ENCODE assay signal across 13 mouse cellular contexts in genomic region chr10:99458047-99458446, GRCm38 (mm10).
DNase-seq lines count a peak whose midpoint lies in the region; ATAC-seq and TF ChIP-seq lines count a peak whose summit lies in the region.
"Had no signal": no experiment of that assay in that cellular context is flagged by ENCODE, and none has a peak within 500 bp of the region (broad histone marks: within the 10 kb centered on the region; RNA-seq: fewer than 3 reads in every experiment).

No protein-coding gene starts in this region.

- H3K27ac ChIP-seq in heart, adult 2 months: peak overlapping the region; percentile 10
- no peak overlapping the region; the same call in 1 of the 2 replicates for H3K27ac ChIP-seq in lung, postnatal 0 days (ENCODE audit: low read length)
- H3K27ac ChIP-seq: midbrain, embryonic 15.5 days; neural tube, embryonic 15.5 days had no signal

- TF ChIP-seq EP300 in heart, adult 2 months (IDR thresholded peaks at IDR 0.05; ENCODE audit: insufficient read depth, low read depth, low read length): peak; percentile 64; the same call in 1 of the 2 replicates
- TF ChIP-seq EP300 in lung, postnatal 0 days (IDR thresholded peaks at IDR 0.05): peak; percentile 82

- H3K9me3 ChIP-seq in lung, postnatal 0 days (ENCODE audit: low read length): no peaks in the 10 kb centered on the region
- H3K9me3 ChIP-seq: midbrain, embryonic 15.5 days; neural tube, embryonic 15.5 days had no signal

- H3K4me3 ChIP-seq in heart, adult 2 months: no peak overlapping the region
- H3K4me3 ChIP-seq in lung, postnatal 0 days (ENCODE audit: low read depth, low read length): no peak overlapping the region
- H3K4me3 ChIP-seq: midbrain, embryonic 15.5 days; neural tube, embryonic 15.5 days had no signal

- no peak for TF ChIP-seq CTCF in heart, adult 2 months (IDR thresholded peaks at IDR 0.05)
- TF ChIP-seq CTCF in lung, postnatal 0 days (IDR thresholded peaks at IDR 0.05): no peak

- H3K9ac ChIP-seq in heart, adult 2 months (ENCODE audit: low read depth, low read length): no peak overlapping the region
- H3K9ac ChIP-seq in lung, postnatal 0 days (replicated peaks; ENCODE audit: low read depth): no peak overlapping the region
- H3K9ac ChIP-seq: midbrain, embryonic 15.5 days; neural tube, embryonic 15.5 days had no signal

- WGBS in heart, adult 2 months: 37% methylated on average over 3 of the region's 3 CpGs
- 42% methylated on average over 3 of the region's 3 CpGs for WGBS in lung, postnatal 0 days

- no peak for DNase-seq in heart, adult 2 months
- DNase-seq in heart, postnatal 4 days: no peak
- peak; percentile 53 for DNase-seq in lung, postnatal 0 days (ENCODE audit: low spot score)
- no peak for DNase-seq in lung, adult 18-20 months
- DNase-seq in kidney, postnatal 14 days: peak; percentile 61
- no peak for DNase-seq in ovary, postnatal 36 days (ENCODE audit: low spot score)
- DNase-seq in cerebellum, adult 11 months: no peak
- DNase-seq: cerebellum, adult 9-11 months; right cerebral cortex, postnatal 14 days had no signal

- intact Hi-C loops in heart, adult 2 months (cut with DNase I): loop anchor here (2.0 to 5.0 kb wide), 2 partner anchors 15 to 171 kb away; no protein-coding TSS in a partner anchor

- H3K4me1 ChIP-seq in heart, adult 2 months (ENCODE audit: control insufficient read depth, insufficient read depth, low read length): peaks cover 10% of the 10 kb centered on the region
- no peaks in the 10 kb centered on the region; the same call in 1 of the 2 replicates for H3K4me1 ChIP-seq in lung, postnatal 0 days (ENCODE audit: insufficient read depth, low read depth, low read length)

- peak; percentile 51; the same call in 1 of the 2 replicates for ATAC-seq in lung, postnatal 0 days
- ATAC-seq: midbrain, embryonic 15.5 days; Patski had no signal

- H3K27me3 ChIP-seq in heart, adult 2 months (ENCODE audit: control insufficient read depth, insufficient read depth, low read length): no peaks in the 10 kb centered on the region
- no peaks in the 10 kb centered on the region for H3K27me3 ChIP-seq in lung, postnatal 0 days (replicated peaks; ENCODE audit: insufficient read depth, low read length)
- H3K27me3 ChIP-seq: CH12.LX; midbrain, embryonic 15.5 days; neural tube, embryonic 15.5 days; Patski had no signal

- H3K79me2 ChIP-seq in heart, adult 2 months (replicated peaks; ENCODE audit: control insufficient read depth, insufficient read depth, low read length): no peaks in the 10 kb centered on the region

- H3K36me3 ChIP-seq in heart, adult 2 months (ENCODE audit: control insufficient read depth, insufficient read depth, low read length): peaks cover 2% of the 10 kb centered on the region; the same call in 1 of the 2 replicates
- no peaks in the 10 kb centered on the region for H3K36me3 ChIP-seq in lung, postnatal 0 days (ENCODE audit: insufficient read depth, low read length)
- H3K36me3 ChIP-seq: midbrain, embryonic 15.5 days; neural tube, embryonic 15.5 days had no signal

- no peak overlapping the region for H3K4me2 ChIP-seq in lung, postnatal 0 days (replicated peaks; ENCODE audit: low read depth, low read length)
- H3K4me2 ChIP-seq: midbrain, embryonic 15.5 days; neural tube, embryonic 15.5 days had no signal

- no peak for TF ChIP-seq POLR2A in heart, adult 2 months (IDR thresholded peaks at IDR 0.05; ENCODE audit: insufficient read depth, low read depth, low read length)

Comparison
In these comparisons a context has a peak if more than half of its experiments do, and no peak if none do; other contexts are left out.
1. DNase-seq: peak in lung, postnatal 0 days (single experiment) and kidney, postnatal 14 days (single experiment); none in heart, adult 2 months (0 of 2), heart, postnatal 4 days (single experiment), lung, adult 18-20 months (0 of 2), ovary, postnatal 36 days (single experiment) and cerebellum, adult 11 months (single experiment).